Mouse (Mus musculus) liver, embryonic 11.5 days (tissue): Measurements from ENCODE around the gene Lpxn. TPM values are rescaled to one million over a fixed set of nuclear protein-coding genes. Genes with fewer than 3 reads are reported as not detected.
A peak's percentile ranks its signal among the peaks of the same experiment; 100 is the strongest.

ENCODE experiments used
- ATAC-seq: fragments of 200-750 bp; cut with Nextera tagmentation; replicated peaks from 2 replicates; pipeline ENCODE4 v1.8.0; 2017; ENCODE audit warnings: moderate number of reproducible peaks, mild to moderate bottlenecking, moderate TSS enrichment, moderate library complexity; ENCODE audit not compliant: low FRiP score
- DNase-seq: peaks from one replicate; pipeline ENCODE4 v3.0.0-alpha.2; 2017; ENCODE audit warnings: low spot score
- H3K27ac ChIP-seq: fragments of 300-500 bp; sonication (generic); 2 replicates; pipeline ENCODE4 v1.5.1; 2014; ENCODE audit warnings: mild to moderate bottlenecking, low read depth, low read length, control low read depth
- H3K27me3 ChIP-seq: fragments of 300-500 bp; sonication (generic); replicated peaks from 2 replicates; pipeline ENCODE4 v1.6.1; 2014; ENCODE audit warnings: low read length, mixed read lengths; ENCODE audit not compliant: control insufficient read depth, insufficient read depth
- H3K36me3 ChIP-seq: fragments of 300-500 bp; sonication (generic); 2 replicates; pipeline ENCODE4 v1.6.1; 2014; ENCODE audit warnings: mild to moderate bottlenecking, low read length, moderate library complexity, mixed read lengths; ENCODE audit not compliant: control insufficient read depth, insufficient read depth
- H3K4me1 ChIP-seq: fragments of 300-500 bp; sonication (generic); replicated peaks from 2 replicates; pipeline ENCODE4 v1.6.1; 2014; ENCODE audit warnings: low read length, mixed read lengths; ENCODE audit not compliant: control insufficient read depth, insufficient read depth
- H3K4me2 ChIP-seq: fragments of 300-500 bp; sonication (generic); 2 replicates; pipeline ENCODE4 v1.6.1; 2014; ENCODE audit warnings: mild to moderate bottlenecking, control low read depth, moderate library complexity
- H3K4me3 ChIP-seq: fragments of 300-500 bp; sonication (generic); 2 replicates; pipeline ENCODE4 v1.5.1; 2014; ENCODE audit warnings: low read depth, low read length, control low read depth
- H3K9ac ChIP-seq: fragments of 300-500 bp; sonication (generic); 2 replicates; pipeline ENCODE4 v1.6.1; 2014; ENCODE audit warnings: low read depth, low read length, control low read depth
- H3K9me3 ChIP-seq: fragments of 300-500 bp; sonication (generic); 2 replicates; pipeline ENCODE4 v1.6.1; 2016; ENCODE audit warnings: low read length, inconsistent platforms, mixed read lengths; ENCODE audit not compliant: control insufficient read depth
- WGBS: fragments of 180-500 bp; shearing (Covaris S2); extraction: QIAGEN DNeasy Blood & Tissue Kit; methylation state at CpG from one replicate; pipeline ENCODE4 v1.1.7; 2014; 5-methylcytosine and 5-hydroxymethylcytosine counted together
- polyA plus RNA-seq: library from polyadenylated mRNA; unstranded; fragments of >200 nt; fragmentation: Nextera tagmentation; extraction: Ambion mirVana; gene quantifications from 2 replicates; pipeline ENCODE4 v1.2.1, GENCODE M21; 2014

The Lpxn gene
- polyA plus RNA-seq, 1 experiment from 2014 or later = 2.1 TPM

DNA sequence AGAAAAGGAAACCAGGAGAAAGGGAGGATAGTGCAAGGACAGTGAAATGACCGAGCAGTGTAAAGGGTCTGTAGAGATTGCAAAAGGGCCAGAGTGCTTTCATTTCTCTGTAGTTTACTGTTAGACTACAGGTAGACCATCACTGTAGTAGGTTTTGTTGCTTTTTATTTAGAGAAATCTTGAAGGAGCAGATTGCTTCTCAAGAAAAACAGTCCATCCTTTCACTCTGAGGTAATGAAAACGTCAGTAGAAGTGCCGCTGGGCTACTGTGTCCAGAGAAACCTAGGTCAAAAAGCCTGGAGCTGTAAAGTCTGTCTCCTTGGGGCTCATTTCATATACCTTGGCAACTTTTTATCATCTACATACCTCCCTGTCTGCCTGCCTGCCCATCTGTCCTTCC lies 3.1 kb downstream of the Lpxn start:
- Histone ChIP-seq H3K4me3 (no peak overlapping the region), H3K4me1 (no peaks in the 10 kb centered on the region), H3K27me3 (no peaks in the 10 kb centered on the region), H3K27ac (no peak overlapping the region), H3K36me3 (no peaks in the 10 kb centered on the region), H3K9me3 (no peaks in the 10 kb centered on the region), H3K4me2 (no peak overlapping the region), H3K9ac (no peak overlapping the region)
- 79% methylated on average over 3 of the region's 3 CpGs for WGBS
- ATAC-seq (no peak), DNase-seq (no peak)

DNA sequence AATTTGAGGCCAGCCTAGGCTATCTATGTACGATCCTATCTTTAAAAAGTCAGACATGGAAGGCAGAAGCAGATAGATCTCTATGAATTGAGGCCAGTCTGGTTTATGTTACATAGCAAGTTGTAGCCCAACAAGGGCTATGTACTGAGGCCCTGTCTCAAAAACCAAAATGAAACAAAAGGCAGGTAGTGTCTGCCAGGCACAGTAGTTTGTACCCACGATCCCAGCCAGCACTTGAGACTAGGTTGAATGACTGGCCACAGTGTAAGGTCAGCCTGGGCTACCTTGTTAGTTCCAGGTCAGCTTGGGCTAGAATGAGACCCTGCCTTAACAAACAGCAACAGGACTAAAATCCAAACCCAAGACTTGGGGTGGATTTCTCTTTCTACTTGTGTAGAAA lies 4.6 kb downstream of the Lpxn start:
- Histone ChIP-seq H3K4me2 (no peak overlapping the region), H3K27me3 (no peaks in the 10 kb centered on the region), H3K4me1 (no peaks in the 10 kb centered on the region), H3K4me3 (no peak overlapping the region), H3K9ac (no peak overlapping the region), H3K9me3 (no peaks in the 10 kb centered on the region), H3K27ac (no peak overlapping the region), H3K36me3 (no peaks in the 10 kb centered on the region)
- DNase-seq (no peak), ATAC-seq (no peak)
- WGBS = 63% methylated on average over 2 of the region's 2 CpGs

DNA sequence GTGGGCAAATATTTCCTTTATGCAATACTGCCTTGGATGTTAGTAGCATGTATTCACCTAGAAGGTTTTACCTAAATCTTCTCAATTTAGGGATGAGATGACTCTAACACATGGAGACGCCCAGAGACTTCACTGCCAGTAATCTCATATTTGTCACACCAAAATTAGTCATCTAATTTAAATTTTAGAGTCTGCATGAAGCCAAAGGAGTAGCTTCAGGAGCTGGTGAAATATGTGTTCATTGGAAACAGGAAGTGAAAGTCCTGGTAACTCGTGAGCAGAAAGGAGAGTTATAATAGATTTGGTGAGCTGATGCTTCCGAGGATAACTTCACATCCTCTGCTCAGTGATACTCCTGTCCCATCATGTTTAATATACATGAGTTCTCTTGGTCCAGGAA lies 5.1 kb downstream of the Lpxn start:
- H3K36me3 ChIP-seq = no peaks in the 10 kb centered on the region
- no peaks in the 10 kb centered on the region for H3K9me3 ChIP-seq
- no peak overlapping the region for H3K27ac ChIP-seq
- DNase-seq (no peak), ATAC-seq (no peak)
- H3K4me3 ChIP-seq = no peak overlapping the region
- H3K4me1 ChIP-seq = no peaks in the 10 kb centered on the region
- H3K27me3 ChIP-seq = no peaks in the 10 kb centered on the region
- 66% methylated on average over 3 of the region's 3 CpGs for WGBS
- no peak overlapping the region for H3K9ac ChIP-seq
- no peak overlapping the region for H3K4me2 ChIP-seq

DNA sequence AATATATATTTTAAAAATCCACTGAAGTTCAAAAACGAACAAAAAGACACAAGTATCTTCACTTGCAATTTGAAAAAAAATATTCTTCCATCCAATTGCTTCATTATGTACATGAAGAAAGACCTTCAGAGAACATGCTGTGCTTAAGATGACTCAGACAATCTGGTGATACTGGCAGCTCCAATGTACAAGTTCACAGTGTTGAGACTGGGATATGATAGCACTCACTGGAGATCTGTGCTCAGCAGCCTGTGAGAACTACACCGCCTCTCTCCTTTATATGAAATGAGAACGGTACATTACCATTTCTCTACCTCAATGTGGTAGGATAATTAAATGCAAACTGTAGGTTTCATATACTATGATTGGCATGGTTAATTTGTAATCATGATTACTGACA lies 6.8 kb downstream of the Lpxn start:
- Histone ChIP-seq H3K36me3 (no peaks in the 10 kb centered on the region), H3K4me1 (no peaks in the 10 kb centered on the region), H3K4me3 (no peak overlapping the region), H3K27ac (no peak overlapping the region), H3K4me2 (no peak overlapping the region), H3K9ac (no peak overlapping the region), H3K9me3 (no peaks in the 10 kb centered on the region), H3K27me3 (no peaks in the 10 kb centered on the region)
- no peak for DNase-seq
- WGBS = 77% methylated on average over 3 of the region's 3 CpGs
- ATAC-seq = no peak

DNA sequence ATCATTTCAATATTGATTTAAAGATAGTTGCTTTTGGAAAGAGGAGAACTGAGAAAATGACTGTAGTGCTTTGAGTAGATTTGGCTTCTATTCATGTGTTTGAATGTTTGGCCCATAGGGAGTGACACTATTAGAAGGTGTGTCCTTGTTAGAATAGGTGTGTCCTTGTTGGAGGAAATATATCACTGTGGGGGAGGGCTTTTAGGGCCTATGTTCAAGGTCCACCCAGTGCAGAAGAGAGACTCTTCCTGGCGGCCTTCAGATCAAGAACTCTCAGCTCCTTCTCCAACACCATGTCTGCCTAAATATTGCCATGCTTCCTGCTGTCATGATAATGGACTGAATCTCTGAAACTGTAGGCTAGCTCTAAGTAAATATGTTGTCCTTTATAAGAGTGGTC lies 8.2 kb downstream of the Lpxn start:
- H3K4me1 ChIP-seq = no peaks in the 10 kb centered on the region
- no peak overlapping the region for H3K4me3 ChIP-seq
- H3K9me3 ChIP-seq = no peaks in the 10 kb centered on the region
- H3K4me2 ChIP-seq = no peak overlapping the region
- no peak for DNase-seq
- H3K36me3 ChIP-seq = no peaks in the 10 kb centered on the region
- ATAC-seq = no peak
- no peak overlapping the region for H3K9ac ChIP-seq
- H3K27me3 ChIP-seq = no peaks in the 10 kb centered on the region
- 88% methylated on average over 1 of the region's 1 CpGs for WGBS
- no peak overlapping the region for H3K27ac ChIP-seq

DNA sequence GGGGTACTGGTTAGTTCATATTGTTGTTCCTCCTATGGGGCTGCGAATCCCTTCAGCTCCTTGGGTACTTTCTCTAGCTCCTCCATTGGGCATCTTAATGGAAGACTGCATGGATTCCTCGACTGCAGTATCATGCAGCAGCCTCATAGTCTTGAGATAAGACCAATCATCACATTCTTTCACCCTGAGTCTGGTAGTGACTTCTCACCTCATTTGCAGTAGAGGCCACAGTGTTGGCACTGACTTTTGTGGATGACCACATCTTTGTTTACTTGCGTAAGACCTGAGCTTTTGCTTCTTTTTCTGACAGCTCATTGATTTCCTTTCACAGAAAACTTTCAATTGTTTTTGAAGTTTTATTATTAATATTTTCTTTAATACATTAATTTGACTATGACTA lies 9.7 kb downstream of the Lpxn start:
- DNase-seq = no peak
- 67% methylated on average over 3 of the region's 3 CpGs for WGBS

DNA sequence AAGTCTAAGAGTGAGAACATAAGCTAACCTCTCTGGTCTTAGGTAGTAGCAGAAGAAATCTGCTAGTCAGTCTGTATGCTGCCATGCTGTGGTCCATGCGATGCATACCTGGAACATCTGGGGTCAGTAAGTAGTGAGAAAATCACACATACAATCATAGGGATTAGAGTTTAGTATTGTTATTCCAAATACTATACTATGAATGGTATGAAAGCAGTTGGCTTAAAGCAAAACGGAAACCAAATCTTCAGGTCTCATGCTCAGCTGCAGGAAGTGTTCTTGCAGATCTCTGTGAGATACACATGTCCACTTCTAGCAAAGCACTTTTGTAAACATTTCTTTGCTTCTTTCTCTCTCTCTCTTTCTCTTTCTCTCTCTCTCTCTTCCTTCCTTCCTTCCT lies 10.2 kb downstream of the Lpxn start:
- no peak for ATAC-seq
- H3K4me2 ChIP-seq = no peak overlapping the region
- DNase-seq = no peak
- 65% methylated on average over 2 of the region's 2 CpGs for WGBS
- no peaks in the 10 kb centered on the region for H3K4me1 ChIP-seq
- no peak overlapping the region for H3K27ac ChIP-seq
- no peak overlapping the region for H3K9ac ChIP-seq
- no peak overlapping the region for H3K4me3 ChIP-seq
- H3K27me3 ChIP-seq = no peaks in the 10 kb centered on the region
- H3K36me3 ChIP-seq = no peaks in the 10 kb centered on the region
- H3K9me3 ChIP-seq = no peaks in the 10 kb centered on the region

More for the DNA sequence above, 9.7 kb downstream of the Lpxn start:
- Histone ChIP-seq H3K4me3 (no peak overlapping the region), H3K4me2 (no peak overlapping the region), H3K36me3 (no peaks in the 10 kb centered on the region), H3K4me1 (no peaks in the 10 kb centered on the region), H3K9me3 (no peaks in the 10 kb centered on the region), H3K27ac (no peak overlapping the region), H3K27me3 (no peaks in the 10 kb centered on the region), H3K9ac (no peak overlapping the region)
- no peak for ATAC-seq

DNA sequence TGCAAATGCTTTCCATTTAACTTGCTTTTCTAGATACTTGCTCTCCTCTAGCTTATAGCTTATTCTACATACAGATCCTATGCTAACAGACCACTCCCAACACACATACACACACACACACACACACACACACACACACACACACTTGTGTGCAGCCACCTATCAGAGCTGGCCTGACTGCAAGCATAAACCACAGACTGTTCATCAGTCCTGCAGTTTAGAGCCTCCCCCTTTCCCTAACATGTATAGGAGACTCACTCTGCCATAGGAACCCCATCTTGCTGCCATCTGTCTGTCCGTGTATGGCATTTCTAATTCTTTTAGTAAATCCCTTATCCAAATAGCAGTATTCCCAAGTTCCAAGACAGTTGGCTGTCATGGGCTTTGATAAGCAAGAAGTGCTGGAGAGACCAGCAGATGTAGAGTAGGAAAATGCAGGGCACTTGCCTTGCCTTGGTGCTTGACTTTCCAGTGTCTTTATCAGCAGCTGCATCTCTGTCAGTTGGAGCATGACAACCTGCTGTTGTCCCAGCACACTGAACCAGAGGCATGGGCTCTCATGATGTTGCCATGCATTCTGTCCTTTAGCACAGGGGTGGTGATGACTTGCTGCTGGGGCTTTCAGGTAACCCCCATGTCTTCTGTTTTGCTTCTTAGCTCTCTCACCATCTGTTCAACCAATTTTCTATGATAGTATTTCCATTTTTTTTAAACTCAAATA lies 16.8 kb downstream of the Lpxn start:
- H3K4me3 ChIP-seq = no peak overlapping the region
- ATAC-seq = peak; percentile 51
- DNase-seq = no peak
- H3K4me2 ChIP-seq = no peak overlapping the region
- no peak overlapping the region for H3K9ac ChIP-seq
- no peaks in the 10 kb centered on the region for H3K9me3 ChIP-seq
- H3K27ac ChIP-seq = no peak overlapping the region
- H3K36me3 ChIP-seq = no peaks in the 10 kb centered on the region
- WGBS = 62% methylated on average over 1 of the region's 1 CpGs
- no peaks in the 10 kb centered on the region for H3K27me3 ChIP-seq
- H3K4me1 ChIP-seq = no peaks in the 10 kb centered on the region; the same call in 1 of the 2 replicates

DNA sequence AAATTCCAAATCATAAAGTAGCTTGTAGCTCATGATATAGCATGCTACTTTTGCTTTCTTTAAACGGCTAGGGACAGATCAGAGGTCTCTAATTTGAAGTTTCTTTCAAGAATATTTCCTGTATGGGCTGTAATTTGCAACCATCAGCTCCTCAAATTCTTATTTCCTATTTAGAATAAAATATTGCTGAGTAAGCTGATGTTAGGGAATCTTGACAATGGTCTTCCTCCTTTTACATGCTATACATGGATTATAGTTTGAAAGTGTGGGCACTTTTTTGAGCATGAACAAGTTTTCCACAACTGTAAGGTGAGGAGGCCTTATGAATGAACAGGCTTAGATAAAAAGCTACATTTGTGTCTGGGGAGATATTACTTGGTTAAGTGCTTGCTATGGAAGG lies 17.9 kb downstream of the Lpxn start:
- no peaks in the 10 kb centered on the region for H3K9me3 ChIP-seq
- H3K27ac ChIP-seq = no peak overlapping the region
- H3K4me3 ChIP-seq = no peak overlapping the region
- 79% methylated on average over 1 of the region's 1 CpGs for WGBS
- H3K9ac ChIP-seq = no peak overlapping the region
- no peak for DNase-seq
- H3K4me1 ChIP-seq = no peaks in the 10 kb centered on the region; the same call in 1 of the 2 replicates
- H3K4me2 ChIP-seq = no peak overlapping the region
- ATAC-seq = no peak
- no peaks in the 10 kb centered on the region for H3K36me3 ChIP-seq
- H3K27me3 ChIP-seq = no peaks in the 10 kb centered on the region
